Mouse (Mus musculus): ENCODE data around the gene Maz. TPM values are rescaled to one million over a fixed set of nuclear protein-coding genes. Genes with fewer than 3 reads are reported as not detected.
A peak's percentile ranks its signal among the peaks of the same experiment; 100 is the strongest.

Maz gene
- total RNA-seq (2021), result 100 to 1,000 TPM; 265 to 274 TPM

- intact Hi-C loops (cut with DNase I), result no loop called here
- DNase-seq (ENCODE audit: extremely low spot score in 1 of 2, low spot score in 2 of 2), result peak; percentile 99 to 100
Observed at GRCm38 (mm10) chr7:127026984-127027726, at the start of gene Maz. Maz (minus strand) TSS chr7:127027037.

- DNase-seq (ENCODE audit: extremely low spot score in 1 of 2, low spot score in 2 of 2), result no peak
- intact Hi-C loops (cut with DNase I), result no loop called here
Observed at GRCm38 (mm10) chr7:127076188-127076587, 49.4 kb upstream of the Maz start.

GRCm38 (mm10) chr7:127073221-127073620 is 46.4 kb upstream of the Maz start:
- DNase-seq (ENCODE audit: extremely low spot score in 1 of 2, low spot score in 2 of 2), result no peak
- intact Hi-C loops (cut with DNase I), result no loop called here

GRCm38 (mm10) chr7:127070871-127071413 is 44.1 kb upstream of the Maz start:
- DNase-seq (ENCODE audit: extremely low spot score in 1 of 2, low spot score in 2 of 2), result no peak
- intact Hi-C loops (cut with DNase I), result no loop called here

- DNase-seq (ENCODE audit: extremely low spot score in 1 of 2, low spot score in 2 of 2), result no peak
- intact Hi-C loops (cut with DNase I), result no loop called here
Observed at GRCm38 (mm10) chr7:127066317-127066716, 39.5 kb upstream of the Maz start.

- no peak for DNase-seq (ENCODE audit: extremely low spot score in 1 of 2, low spot score in 2 of 2)
- intact Hi-C loops (cut with DNase I), result no loop called here
Observed at GRCm38 (mm10) chr7:127065538-127065937, 38.7 kb upstream of the Maz start.

- DNase-seq (ENCODE audit: extremely low spot score in 1 of 2, low spot score in 2 of 2), result no peak
- intact Hi-C loops (cut with DNase I), result no loop called here
Observed at GRCm38 (mm10) chr7:127055026-127055585, 28.3 kb upstream of the Maz start.

- DNase-seq (ENCODE audit: extremely low spot score in 1 of 2, low spot score in 2 of 2), result peak; percentile 86 to 91
- intact Hi-C loops (cut with DNase I), result no loop called here
Observed at GRCm38 (mm10) chr7:127041851-127042672, 15.2 kb upstream of the Maz start, which contains the start of gene Kif22. Kif22 (minus strand) TSS chr7:127042471.

GRCm38 (mm10) chr7:127031244-127031643 is 4.4 kb upstream of the Maz start:
- no peak for DNase-seq (ENCODE audit: extremely low spot score in 1 of 2, low spot score in 2 of 2)
- intact Hi-C loops (cut with DNase I), result no loop called here

- intact Hi-C loops (cut with DNase I), result no loop called here
Observed at GRCm38 (mm10) chr7:127030172-127030571, 3.3 kb upstream of the Maz start.

GRCm38 (mm10) chr7:127027885-127028284 is 1.0 kb upstream of the Maz start:
- DNase-seq (ENCODE audit: extremely low spot score in 1 of 2, low spot score in 2 of 2), result peak in 1 of 2 experiments; percentile 60
- intact Hi-C loops (cut with DNase I), result no loop called here

More at GRCm38 (mm10) chr7:127030172-127030571, 3.3 kb upstream of the Maz start:
- DNase-seq (ENCODE audit: extremely low spot score in 1 of 2, low spot score in 2 of 2), result no peak

GRCm38 (mm10) chr7:127026616-127026983 is 237 bp downstream of the Maz start:
- DNase-seq (ENCODE audit: extremely low spot score in 1 of 2, low spot score in 2 of 2), result no peak
- intact Hi-C loops (cut with DNase I), result no loop called here

GRCm38 (mm10) chr7:127026161-127026600 is 656 bp downstream of the Maz start:
- intact Hi-C loops (cut with DNase I), result no loop called here

GRCm38 (mm10) chr7:127025556-127026160 is 1.2 kb downstream of the Maz start:
- peak in 1 of 2 experiments; percentile 83 for DNase-seq (ENCODE audit: extremely low spot score in 1 of 2, low spot score in 2 of 2)

More at GRCm38 (mm10) chr7:127026161-127026600, 656 bp downstream of the Maz start:
- peak in 1 of 2 experiments; percentile 91 for DNase-seq (ENCODE audit: extremely low spot score in 1 of 2, low spot score in 2 of 2)

GRCm38 (mm10) chr7:127024755-127025555 is 1.9 kb downstream of the Maz start:
- intact Hi-C loops (cut with DNase I), result loop anchor here (5.0 kb wide), 1 partner anchor 77 kb away; no protein-coding TSS in a partner anchor
- peak; percentile 77 to 89 for DNase-seq (ENCODE audit: extremely low spot score in 1 of 2, low spot score in 2 of 2)

More at GRCm38 (mm10) chr7:127025556-127026160, 1.2 kb downstream of the Maz start:
- intact Hi-C loops (cut with DNase I), result no loop called here

GRCm38 (mm10) chr7:127023896-127024690 is 2.7 kb downstream of the Maz start:
- intact Hi-C loops (cut with DNase I), result loop anchor here (5.0 kb wide), 1 partner anchor 78 kb away; no protein-coding TSS in a partner anchor
- DNase-seq (ENCODE audit: extremely low spot score in 1 of 2, low spot score in 2 of 2), result no peak

- DNase-seq (ENCODE audit: extremely low spot score in 1 of 2, low spot score in 2 of 2), result peak in 1 of 2 experiments; percentile 62
- intact Hi-C loops (cut with DNase I), result loop anchor here (5.0 kb wide), 1 partner anchor 79 kb away; no protein-coding TSS in a partner anchor
Observed at GRCm38 (mm10) chr7:127023272-127023691, 3.6 kb downstream of the Maz start.

Measured in left cerebral cortex, postnatal 10 days (tissue).